Mouse (Mus musculus) myocyte (in vitro differentiated cells): ENCODE data around the gene Flvcr1.

Source experiments
- MAX ChIP-seq: IDR thresholded peaks from one replicate; pipeline ENCODE4 v1.6.1; 2011; ENCODE audit warnings: low read depth, mild to moderate bottlenecking, control low read depth
- MYOD1 ChIP-seq, 3 experiments: IDR thresholded peaks; one replicate each; pipeline ENCODE4 v1.6.1; 2011; ENCODE audit warnings: control low read depth in 2 of 3, low read depth in 2 of 3, mild to moderate bottlenecking in 2 of 3, moderate library complexity in 1 of 3; ENCODE audit not compliant: insufficient read length in 2 of 3, control insufficient read depth in 1 of 3
- MYOG ChIP-seq, 3 experiments: IDR thresholded peaks; one replicate each; pipeline ENCODE4 v1.6.1; 2011; ENCODE audit warnings: control low read depth in 2 of 3, low read depth in 2 of 3, mild to moderate bottlenecking in 2 of 3; ENCODE audit not compliant: insufficient read length in 2 of 3, control insufficient read depth in 1 of 3, insufficient read depth in 1 of 3
- POLR2A ChIP-seq: IDR thresholded peaks from one replicate; pipeline ENCODE4 v1.6.1; 2011; ENCODE audit warnings: low read depth, mild to moderate bottlenecking, control low read depth, moderate library complexity; ENCODE audit not compliant: insufficient read length
- USF1 ChIP-seq: IDR thresholded peaks from one replicate; pipeline ENCODE4 v1.6.1; 2011; ENCODE audit warnings: low read depth, mild to moderate bottlenecking, control low read depth, moderate library complexity

DNA sequence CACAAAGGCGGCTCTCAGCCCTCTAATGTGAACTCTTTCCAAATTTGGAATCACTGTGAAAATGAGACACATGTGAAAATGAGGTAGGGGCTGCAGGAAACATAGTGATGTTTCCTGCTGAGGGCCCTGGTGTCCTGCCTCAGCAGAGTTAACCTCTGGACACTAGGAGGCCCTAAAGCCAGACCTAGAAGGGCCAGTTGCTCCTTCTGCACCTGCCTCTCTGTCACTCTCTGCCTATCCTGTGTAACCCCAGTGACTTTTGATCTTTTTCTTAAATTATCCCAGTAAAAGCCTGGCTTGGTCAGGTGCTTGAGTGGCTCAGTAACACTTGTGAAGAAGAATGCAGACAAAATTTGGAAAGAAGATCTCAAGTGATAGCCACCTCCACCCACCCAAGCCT is 51.1 kb downstream of the Flvcr1 start:
- TF ChIP-seq MAX (no peak), USF1 (no peak), MYOD1 (IDR thresholded peaks at IDR 0.05; ENCODE audit: control insufficient read depth in 1 of 3, insufficient read length in 2 of 3, low read depth in 2 of 3) (peak in 2 of 3 experiments; percentile 71 to 81), POLR2A (no peak), MYOG (IDR thresholded peaks at IDR 0.05; ENCODE audit: control insufficient read depth in 1 of 3, insufficient read depth in 1 of 3, insufficient read length in 2 of 3, low read depth in 2 of 3) (peak in 2 of 3 experiments; percentile 40 to 68)
